Mouse (Mus musculus) bone marrow macrophage, adult 2 months (primary cell): ENCODE results near the gene Tbc1d17. TPM values are rescaled to one million over a fixed set of nuclear protein-coding genes. Genes with fewer than 3 reads are reported as not detected.
A peak's percentile ranks its signal among the peaks of the same experiment; 100 is the strongest.

ENCODE experiments used
- H3K27ac ChIP-seq: 2 replicates; pipeline ENCODE4 v1.5.1; 2012; ENCODE audit warnings: low read depth, low read length; ENCODE audit not compliant: insufficient read depth
- H3K4me1 ChIP-seq: 2 replicates; pipeline ENCODE4 v1.6.1; 2012; ENCODE audit warnings: low read length; ENCODE audit not compliant: control insufficient read depth, insufficient read depth
- H3K4me3 ChIP-seq: 2 replicates; pipeline ENCODE4 v1.5.1; 2012; ENCODE audit warnings: mild to moderate bottlenecking, low read length, moderate library complexity; ENCODE audit not compliant: insufficient read depth
- CTCF ChIP-seq: IDR thresholded peaks from 2 replicates; pipeline ENCODE4 v1.5.1; 2012; ENCODE audit warnings: low read depth, mild to moderate bottlenecking, low read length, moderate library complexity
- POLR2A ChIP-seq: IDR thresholded peaks from 2 replicates; pipeline ENCODE4 v1.6.1; 2012; ENCODE audit warnings: mild to moderate bottlenecking, low read depth, low read length, borderline replicate concordance
- polyA plus RNA-seq: library from polyadenylated mRNA; stranded (reverse); fragments of >200 nt; gene quantifications from 2 replicates; pipeline ENCODE4 v1.2.4, GENCODE M21; 2012; ENCODE audit not compliant: missing spikeins, insufficient read depth, insufficient read length

The Tbc1d17 gene
- polyA plus RNA-seq, 1 experiment = 76.1 TPM

- H3K4me1 ChIP-seq = peaks cover 32% of the 10 kb centered on the region
Measured at GRCm38 (mm10) chr7:44868919-44869696, 20.2 kb upstream of the Tbc1d17 start.

GRCm38 (mm10) chr7:44868465-44868864, 19.6 kb upstream of the Tbc1d17 start:
- no peak overlapping the region for H3K27ac ChIP-seq
- no peak for TF ChIP-seq POLR2A
- TF ChIP-seq CTCF = no peak
- H3K4me3 ChIP-seq = peak overlapping the region; percentile 81
- peaks cover 32% of the 10 kb centered on the region for H3K4me1 ChIP-seq

More at GRCm38 (mm10) chr7:44868919-44869696, 20.2 kb upstream of the Tbc1d17 start:
- Histone ChIP-seq H3K4me3 (peak overlapping the region; percentile 81), H3K27ac (peak overlapping the region; percentile 64)
- TF ChIP-seq POLR2A (no peak), CTCF (no peak)

- H3K4me3 ChIP-seq = peak overlapping the region; percentile 81
Measured at GRCm38 (mm10) chr7:44867802-44868201, 18.9 kb upstream of the Tbc1d17 start.

GRCm38 (mm10) chr7:44867010-44867702, 18.3 kb upstream of the Tbc1d17 start:
- peaks cover 32% of the 10 kb centered on the region for H3K4me1 ChIP-seq
- no peak overlapping the region for H3K4me3 ChIP-seq
- H3K27ac ChIP-seq = peak overlapping the region; percentile 85; the same call in 1 of the 2 replicates
- TF ChIP-seq CTCF (no peak), POLR2A (no peak)

More at GRCm38 (mm10) chr7:44867802-44868201, 18.9 kb upstream of the Tbc1d17 start:
- Histone ChIP-seq H3K27ac (no peak overlapping the region), H3K4me1 (peaks cover 32% of the 10 kb centered on the region)
- TF ChIP-seq POLR2A (no peak), CTCF (no peak)

- Histone ChIP-seq H3K4me1 (peaks cover 32% of the 10 kb centered on the region), H3K27ac (peak overlapping the region; percentile 85), H3K4me3 (peak overlapping the region; percentile 29)
- no peak for TF ChIP-seq POLR2A
- peak; percentile 14; the same call in 1 of the 2 replicates for TF ChIP-seq CTCF
Measured at GRCm38 (mm10) chr7:44866276-44867009, 17.6 kb upstream of the Tbc1d17 start.

GRCm38 (mm10) chr7:44864595-44865542, 16.0 kb upstream of the Tbc1d17 start:
- Histone ChIP-seq H3K27ac (no peak overlapping the region), H3K4me1 (peaks cover 30% of the 10 kb centered on the region), H3K4me3 (no peak overlapping the region)
- TF ChIP-seq POLR2A = no peak
- TF ChIP-seq CTCF = no peak

GRCm38 (mm10) chr7:44863982-44864494, 15.2 kb upstream of the Tbc1d17 start:
- Histone ChIP-seq H3K4me1 (peaks cover 30% of the 10 kb centered on the region), H3K27ac (no peak overlapping the region), H3K4me3 (no peak overlapping the region)
- TF ChIP-seq CTCF (no peak), POLR2A (no peak)

GRCm38 (mm10) chr7:44863210-44863609, 14.3 kb upstream of the Tbc1d17 start:
- no peak overlapping the region for H3K4me3 ChIP-seq
- no peak overlapping the region for H3K27ac ChIP-seq
- no peak for TF ChIP-seq CTCF
- no peak for TF ChIP-seq POLR2A
- peaks cover 33% of the 10 kb centered on the region for H3K4me1 ChIP-seq
